Mouse (Mus musculus) left cerebral cortex, adult 2 months (tissue): ENCODE measurements around the gene Mrpl23. TPM values are rescaled to one million over a fixed set of nuclear protein-coding genes. Genes with fewer than 3 reads are reported as not detected.

Source experiments
- DNase-seq, 2 experiments: peaks; one replicate each; pipeline ENCODE4 v3.0.0; 2021 to 2022; ENCODE audit warnings: low spot score in 2 of 2, mixed read lengths in 1 of 2; ENCODE audit errors: extremely low spot score in 1 of 2
- H3K27ac ChIP-seq: fragments of 200-600 bp; 2 replicates; pipeline ENCODE4 v1.8.1; 2022
- H3K4me3 ChIP-seq: fragments of 200-600 bp; 2 replicates; pipeline ENCODE4 v1.8.1; 2022
- CTCF ChIP-seq: fragments of 200-600 bp; IDR thresholded peaks from 2 replicates; pipeline ENCODE4 v1.8.1; 2022; ENCODE audit warnings: antibody characterized with exemption, mild to moderate bottlenecking, moderate library complexity
- intact Hi-C: fragments of 180-260 bp; cut with DNase I; formaldehyde crosslinking; loops from one replicate; pipeline ENCODE4 v1.15.1; 2025
- total RNA-seq, 2 experiments: library from RNA; stranded (reverse); gene quantifications; 2 replicates each; pipeline ENCODE4 v1.2.3; 2021

Gene Mrpl23
- total RNA-seq, 2 experiments from 2014 or later = 4.7 to 6.7 TPM

DNA sequence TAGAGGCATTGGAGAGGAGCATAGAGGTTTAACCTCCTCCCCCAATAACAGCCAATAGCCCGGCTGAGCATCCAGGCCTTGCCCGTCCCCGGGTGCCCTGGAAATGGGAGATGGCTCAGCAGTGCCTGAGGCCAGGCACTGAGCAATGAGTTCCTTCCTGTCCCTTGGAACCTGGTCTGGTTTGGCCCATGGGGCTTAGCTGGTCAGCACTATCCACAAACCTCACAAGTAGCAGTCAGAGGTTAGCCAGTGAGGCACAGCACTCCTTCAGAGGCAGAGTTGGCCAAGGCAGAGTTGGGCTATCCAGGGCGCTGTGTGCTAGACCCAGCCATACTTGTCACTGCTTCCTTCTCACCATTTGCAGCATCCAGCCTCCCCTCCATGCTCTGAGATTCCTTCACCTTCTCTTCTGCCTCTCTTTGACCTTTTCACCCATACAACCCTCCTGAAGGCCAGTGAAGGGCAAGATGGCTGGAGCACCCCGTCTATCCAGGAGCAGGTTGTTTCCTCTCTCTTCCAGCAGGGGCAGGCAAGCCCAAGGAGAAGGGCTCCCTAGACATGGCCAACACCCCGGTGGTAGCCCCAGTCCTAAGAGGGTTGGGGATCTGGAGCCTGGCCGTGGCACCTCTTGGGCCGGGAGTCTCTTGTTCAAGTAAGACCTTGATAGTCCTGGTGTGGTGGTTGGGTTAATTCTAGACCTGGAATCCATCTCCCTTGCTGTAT, 23.0 kb downstream of the Mrpl23 start:
- no peak for DNase-seq
- TF ChIP-seq CTCF = no peak; the same call in 1 of the 2 replicates
- Histone ChIP-seq H3K27ac (no peak overlapping the region), H3K4me3 (no peak overlapping the region)
- intact Hi-C loops = no loop called here

DNA sequence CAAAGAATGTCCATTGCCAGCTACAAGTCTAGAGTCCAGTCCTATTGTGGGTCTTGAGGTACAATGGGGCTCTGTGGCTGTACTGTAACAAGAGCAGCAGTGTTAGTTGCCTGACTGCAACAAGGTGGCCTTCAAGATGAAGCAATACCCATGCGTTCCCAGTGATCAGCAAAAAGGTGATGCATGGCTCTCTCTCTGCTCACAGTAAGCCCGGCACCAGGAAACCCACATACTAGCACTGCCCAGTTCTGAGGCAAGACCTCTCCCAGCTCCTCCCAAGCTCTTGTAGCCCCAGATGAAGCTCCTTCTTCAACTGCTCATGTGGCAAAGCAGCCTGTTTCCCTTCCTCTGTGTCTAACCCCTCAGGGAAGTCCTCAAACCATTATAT, 23.6 kb downstream of the Mrpl23 start:
- Histone ChIP-seq H3K27ac (no peak overlapping the region), H3K4me3 (no peak overlapping the region)
- DNase-seq = no peak
- TF ChIP-seq CTCF = no peak
- intact Hi-C loops = no loop called here

DNA sequence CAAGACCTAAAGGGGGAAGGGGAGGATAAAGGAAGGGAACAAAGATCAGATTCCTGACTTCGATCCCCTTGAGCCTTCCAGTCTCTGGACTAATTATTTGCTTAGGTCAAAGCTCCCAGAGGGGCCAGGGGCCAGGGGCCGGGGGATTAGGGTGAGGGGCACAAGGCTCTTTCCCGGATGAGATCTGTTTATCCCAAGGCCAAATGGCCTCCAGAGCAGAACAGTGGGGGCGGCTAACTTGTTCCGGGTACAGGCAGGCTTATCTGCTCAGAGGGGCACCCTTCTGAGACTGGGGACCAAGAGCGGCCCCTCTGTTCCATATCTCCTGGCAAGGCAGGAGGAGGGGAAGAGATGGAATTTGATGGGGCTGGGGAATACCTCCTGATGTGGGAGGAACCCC, 25.2 kb downstream of the Mrpl23 start:
- H3K4me3 ChIP-seq = no peak overlapping the region

DNA sequence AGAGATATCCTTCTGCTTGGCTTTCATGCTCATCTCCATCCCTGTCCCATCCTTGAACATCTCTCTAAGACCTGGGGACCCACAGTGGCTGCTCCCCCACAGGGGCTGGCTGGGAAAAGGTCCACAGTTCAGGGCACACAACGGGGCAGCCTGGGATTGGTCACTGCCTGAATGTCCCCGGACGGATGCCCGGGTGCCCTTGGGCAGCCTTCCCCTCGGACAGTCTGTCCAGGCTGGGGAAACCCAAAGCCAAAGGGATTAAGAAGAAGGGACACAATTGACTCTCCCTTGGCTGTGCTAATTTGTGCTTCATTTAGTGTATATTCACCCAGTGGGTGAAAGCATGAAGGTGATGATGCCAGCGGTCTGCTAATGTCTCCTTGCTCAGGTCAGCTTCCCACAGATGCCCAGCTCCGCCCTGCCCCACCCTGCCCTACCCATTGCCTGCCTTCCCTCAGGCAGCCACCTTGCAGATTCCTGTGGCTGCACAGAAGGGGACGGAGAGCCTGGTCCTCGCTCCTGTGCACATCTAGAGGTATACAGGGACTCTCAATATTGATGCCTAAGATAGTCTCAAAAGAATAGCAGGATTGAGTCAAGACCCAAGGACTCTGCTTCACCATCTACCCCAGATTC, 26.1 kb downstream of the Mrpl23 start:
- TF ChIP-seq CTCF = no peak
- DNase-seq = no peak
- intact Hi-C loops = no loop called here
- H3K4me3 ChIP-seq = no peak overlapping the region
- no peak overlapping the region for H3K27ac ChIP-seq

More for the DNA sequence above, 25.2 kb downstream of the Mrpl23 start:
- no peak overlapping the region for H3K27ac ChIP-seq
- intact Hi-C loops = no loop called here
- no peak for DNase-seq
- TF ChIP-seq CTCF = no peak

DNA sequence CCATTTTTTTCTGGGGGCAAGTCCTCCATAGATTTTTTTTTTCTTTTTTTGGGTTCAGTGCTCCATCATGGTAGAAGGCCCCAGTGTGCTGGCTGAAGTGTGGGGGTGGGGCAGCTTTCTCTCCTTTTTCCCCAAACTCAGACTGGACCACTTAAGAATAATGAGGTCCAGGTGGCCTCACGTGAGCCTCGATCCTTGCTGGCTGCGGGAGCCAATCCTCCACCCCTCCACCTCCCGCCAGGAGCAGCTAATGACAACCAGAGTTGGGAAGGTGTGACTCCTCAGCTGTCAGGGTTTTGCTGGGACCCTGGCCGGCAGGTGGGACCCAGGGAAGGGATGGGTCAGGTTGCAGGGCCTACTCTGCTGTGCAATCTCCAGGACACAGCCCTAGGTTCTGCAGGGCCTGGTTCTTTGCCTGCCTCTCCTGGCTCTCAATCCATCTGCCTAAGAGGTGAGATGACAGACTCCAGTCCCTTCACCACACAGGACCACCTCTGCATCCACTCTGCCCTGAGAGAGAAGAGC, 27.2 kb downstream of the Mrpl23 start:
- no peak overlapping the region for H3K4me3 ChIP-seq
- TF ChIP-seq CTCF = no peak
- DNase-seq = no peak
- H3K27ac ChIP-seq = no peak overlapping the region
- intact Hi-C loops = no loop called here

DNA sequence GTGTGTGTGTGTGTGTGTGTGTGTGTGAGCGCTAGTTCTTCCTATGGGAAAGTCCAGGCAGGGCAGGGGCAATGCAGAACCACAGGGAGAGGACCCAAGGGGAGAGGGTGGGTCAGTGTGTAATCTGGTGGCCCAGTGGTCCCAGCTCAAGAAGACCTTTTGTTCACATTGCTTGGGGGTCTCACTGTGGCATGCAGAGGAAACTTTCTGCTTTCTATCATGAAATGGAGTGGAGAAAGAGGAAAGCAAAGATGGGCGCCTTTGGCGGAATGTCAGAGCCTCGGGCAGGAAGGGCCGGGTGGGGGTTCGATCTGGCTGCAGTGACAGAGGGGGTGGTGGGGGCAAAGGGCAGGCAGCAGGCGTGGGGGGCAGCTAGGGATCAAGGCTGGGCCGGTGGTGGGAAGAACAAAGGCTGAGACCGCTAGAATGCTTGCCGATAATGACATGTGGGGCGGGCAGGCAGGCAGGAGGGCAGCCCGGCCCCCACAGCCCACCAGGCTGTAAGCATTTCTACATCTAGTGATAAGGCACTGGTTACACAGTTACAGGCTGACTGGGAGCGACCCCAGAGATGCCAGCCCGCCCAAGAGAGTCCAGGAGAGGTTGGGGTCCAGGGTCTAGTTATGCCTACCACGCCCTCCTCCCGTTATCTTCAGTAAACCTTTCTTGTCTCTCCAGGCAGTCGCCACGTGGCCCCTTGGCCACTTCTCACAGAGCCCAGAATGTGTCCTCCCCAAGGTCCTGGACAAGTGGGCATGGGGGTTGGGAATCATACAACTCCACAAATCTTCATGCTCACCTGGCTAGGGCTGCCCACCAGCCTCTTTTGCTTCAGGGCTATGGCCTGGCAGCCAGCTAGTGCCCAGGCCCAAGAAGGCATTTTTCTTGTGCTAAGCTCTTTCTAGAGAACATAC, 28.7 kb downstream of the Mrpl23 start:
- Histone ChIP-seq H3K4me3 (no peak overlapping the region), H3K27ac (no peak overlapping the region)
- no peak for TF ChIP-seq CTCF
- intact Hi-C loops = no loop called here
- DNase-seq = no peak

DNA sequence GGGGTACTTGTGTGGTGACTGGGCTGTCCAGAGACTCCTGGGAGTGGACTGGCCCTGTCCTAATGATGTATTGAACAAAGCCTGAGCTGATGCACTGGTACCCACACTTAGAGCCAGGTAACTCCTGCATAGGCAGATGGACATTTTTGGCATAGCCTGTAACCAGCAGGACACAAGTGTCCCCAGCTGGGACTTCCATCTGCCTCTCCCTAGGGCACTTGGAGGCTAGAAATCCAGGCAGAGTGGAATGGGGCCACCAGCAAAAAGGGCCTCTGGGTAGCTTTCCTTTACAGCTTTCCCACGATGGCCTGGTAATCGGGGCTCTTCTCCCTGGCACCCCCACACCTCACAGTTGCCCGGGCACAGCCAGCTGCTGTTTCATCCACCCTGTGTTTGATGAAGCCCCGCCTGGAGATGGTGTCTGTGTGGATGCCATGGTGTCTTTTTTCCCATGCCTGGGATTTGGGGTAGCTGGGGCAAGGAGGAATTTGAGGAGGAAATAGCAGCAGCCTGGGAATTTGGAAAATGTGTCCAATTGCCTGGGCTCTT, 29.4 kb downstream of the Mrpl23 start:
- Histone ChIP-seq H3K4me3 (no peak overlapping the region), H3K27ac (no peak overlapping the region)
- no peak for DNase-seq
- intact Hi-C loops = no loop called here
- TF ChIP-seq CTCF = no peak

DNA sequence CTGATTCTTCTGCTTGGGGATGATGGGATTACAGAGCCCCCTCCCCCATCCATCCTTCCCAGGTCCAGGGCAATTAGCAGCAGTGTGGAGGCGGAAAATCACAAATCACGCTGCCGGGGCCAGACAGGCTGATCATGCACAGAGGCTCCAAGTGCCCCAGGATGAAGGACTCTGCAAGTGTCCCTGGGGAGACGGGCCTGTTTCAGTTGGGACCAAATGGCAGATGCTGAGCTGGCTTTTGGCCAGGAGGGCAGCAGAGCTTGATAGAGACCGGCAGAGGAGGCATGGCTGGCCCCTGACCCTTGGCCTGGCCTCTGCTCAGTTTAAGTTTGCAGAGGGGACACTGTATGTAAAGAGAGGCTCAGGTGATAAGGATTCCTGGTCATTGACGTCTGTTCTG, 30.7 kb downstream of the Mrpl23 start:
- H3K27ac ChIP-seq = no peak overlapping the region
- no peak for TF ChIP-seq CTCF
- intact Hi-C loops = no loop called here
- no peak overlapping the region for H3K4me3 ChIP-seq
- DNase-seq = no peak

DNA sequence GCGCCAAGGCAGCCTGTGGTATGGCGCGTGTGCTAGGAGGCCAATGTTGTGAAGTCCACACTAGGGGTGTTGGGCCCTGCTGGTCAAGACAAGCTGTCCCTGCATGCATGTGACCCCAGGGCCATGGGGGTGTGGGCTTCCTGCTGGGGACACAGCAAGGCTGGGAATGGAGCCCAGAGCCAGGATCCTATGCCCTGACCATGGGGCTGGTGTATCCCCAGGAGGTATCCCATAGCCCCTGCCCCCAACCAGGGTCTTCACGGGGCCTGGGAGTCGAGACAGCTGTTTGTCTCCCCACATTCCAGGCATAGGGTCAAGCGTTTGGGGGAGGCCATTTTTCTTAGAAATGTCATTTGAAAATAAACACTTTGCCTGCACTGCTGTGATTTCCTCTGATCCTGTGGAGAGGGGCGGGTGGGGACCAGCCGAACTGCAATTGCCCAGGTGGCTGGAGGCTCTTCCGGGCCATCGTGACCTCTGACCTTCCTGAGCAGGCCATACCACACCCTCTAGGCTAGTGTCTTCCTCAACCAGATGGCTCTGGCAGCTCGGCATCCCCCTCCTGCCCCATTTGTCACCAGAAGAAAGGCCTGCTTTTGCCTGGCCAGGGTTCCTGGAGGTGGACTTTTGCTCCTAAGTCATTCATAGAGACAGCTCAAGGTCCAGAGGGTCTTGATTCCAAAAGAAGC, 32.6 kb downstream of the Mrpl23 start:
- no peak for DNase-seq
- intact Hi-C loops = no loop called here
- no peak overlapping the region for H3K4me3 ChIP-seq
- TF ChIP-seq CTCF = no peak
- no peak overlapping the region for H3K27ac ChIP-seq

DNA sequence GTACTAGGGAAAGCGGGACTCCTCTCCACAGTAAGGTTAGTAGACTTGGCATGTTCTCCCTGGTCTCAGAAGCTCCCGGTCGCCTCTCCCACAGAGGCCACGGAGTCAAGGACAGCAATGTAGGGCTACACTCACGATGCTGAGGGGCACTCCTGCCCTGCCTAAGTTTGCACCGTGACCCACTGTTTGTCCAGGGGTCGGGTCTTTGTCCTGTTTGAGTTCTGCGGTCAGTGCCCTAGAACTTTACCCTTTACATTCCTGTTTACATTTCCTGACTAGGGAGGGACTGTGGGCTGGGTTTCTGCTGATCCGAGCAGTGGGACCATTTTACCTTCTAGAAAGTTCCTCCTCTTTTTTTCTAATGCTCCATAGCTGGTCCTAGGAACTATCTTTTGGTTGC, 34.0 kb downstream of the Mrpl23 start:
- no peak overlapping the region for H3K27ac ChIP-seq
- DNase-seq = no peak
- no peak overlapping the region for H3K4me3 ChIP-seq
- TF ChIP-seq CTCF = no peak
- intact Hi-C loops = no loop called here

DNA sequence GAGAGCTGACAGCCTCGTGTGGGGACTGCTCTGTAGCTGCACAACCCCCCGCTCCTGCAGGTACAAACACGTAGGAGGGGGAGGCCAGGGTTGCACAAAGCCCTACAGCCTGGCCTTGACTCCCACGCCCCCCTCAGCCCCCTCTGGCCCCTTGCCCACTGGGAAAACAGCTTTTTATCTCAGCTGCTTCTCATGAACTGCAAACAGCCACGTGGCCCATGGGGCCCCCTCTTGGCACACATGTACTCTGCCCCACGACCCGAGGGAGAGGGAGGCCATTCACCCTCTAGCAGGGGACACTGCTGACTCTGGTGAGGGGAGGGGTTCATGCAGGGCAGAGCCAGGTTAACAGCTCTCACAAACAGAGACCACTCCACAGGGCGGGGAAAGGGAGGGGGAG, 36.5 kb downstream of the Mrpl23 start:
- intact Hi-C loops = no loop called here
- no peak overlapping the region for H3K27ac ChIP-seq
- H3K4me3 ChIP-seq = no peak overlapping the region
- no peak for TF ChIP-seq CTCF
- DNase-seq = no peak
